Mouse (Mus musculus) MEL (cell line): ENCODE data around the gene Vmn2r89.

Source experiments
- NELFE ChIP-seq: IDR thresholded peaks from 2 replicates; pipeline ENCODE4 v1.6.1; 2011; ENCODE audit warnings: low read depth, low read length, improper control_type of control experiment
- POLR2A ChIP-seq, 2 experiments: IDR thresholded peaks; 2 replicates each; pipeline ENCODE4 v1.6.1; 2011 to 2012; ENCODE audit warnings: low read length in 2 of 2, mild to moderate bottlenecking in 2 of 2, control low read depth in 1 of 2, improper control_type of control experiment in 1 of 2, low read depth in 1 of 2, moderate library complexity in 1 of 2; ENCODE audit not compliant: control insufficient read depth in 1 of 2, insufficient read depth in 1 of 2, poor library complexity in 1 of 2

DNA sequence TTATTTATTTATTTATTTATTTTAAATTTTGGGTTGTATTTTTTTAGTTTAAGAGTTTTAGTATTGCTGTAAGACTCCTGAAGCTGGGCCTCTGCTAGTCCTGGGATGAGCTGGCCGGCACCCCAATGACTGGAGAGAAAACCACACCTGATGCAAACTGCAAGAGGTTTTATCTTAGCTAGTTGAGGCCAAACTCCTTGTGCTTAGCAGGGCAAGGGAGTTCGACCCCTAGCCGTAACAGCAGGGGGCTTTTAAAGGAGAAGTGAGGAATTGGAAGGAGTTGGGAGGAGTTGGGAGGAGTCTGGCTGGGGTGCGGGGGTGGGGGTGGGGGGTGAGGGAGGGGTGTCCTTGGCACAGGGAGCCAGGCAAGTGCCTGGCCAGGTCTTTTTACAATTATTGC, 12.7 kb upstream of the Vmn2r89 start:
- TF ChIP-seq NELFE (no peak), POLR2A (IDR thresholded peaks at IDR 0.05; ENCODE audit: control insufficient read depth in 1 of 2, insufficient read depth in 1 of 2, low read depth in 1 of 2, low read length in 2 of 2, poor library complexity in 1 of 2) (no peak)
